Mouse (Mus musculus) kidney, adult 2 months (tissue): ENCODE measurements around the gene Cdk5rap2.

Experiments used
- CTCF ChIP-seq: fragments of 200-500 bp; conservative IDR thresholded peaks from 2 replicates; pipeline ENCODE4 v1.5.1; 2011; ENCODE audit warnings: low read depth, mild to moderate bottlenecking, control low read depth, low read length, moderate library complexity, mixed read lengths; ENCODE audit not compliant: insufficient read depth, insufficient read length
- POLR2A ChIP-seq: fragments of 200-500 bp; IDR thresholded peaks from one replicate; pipeline ENCODE4 v1.6.1; 2011; ENCODE audit warnings: low read depth, low read length, control low read depth

GRCm38 (mm10) chr4:70303870-70304269 lies 106.4 kb downstream of the Cdk5rap2 start:
- TF ChIP-seq CTCF (no peak), POLR2A (no peak)
